Mouse (Mus musculus) liver, postnatal 0 days (tissue): Measurements from ENCODE around the gene Comt. TPM values are rescaled to one million over a fixed set of nuclear protein-coding genes. Genes with fewer than 3 reads are reported as not detected.

Experiments
- ATAC-seq: fragments of 200-750 bp; cut with Nextera tagmentation; 2 replicates; pipeline ENCODE4 v1.8.0; 2017; ENCODE audit warnings: mild to moderate bottlenecking, moderate library complexity
- DNase-seq: peaks from one replicate; pipeline ENCODE4 v3.0.0-alpha.2; 2016
- H3K27ac ChIP-seq: fragments of 300-500 bp; sonication (generic); 2 replicates; pipeline ENCODE4 v1.5.1; 2014; ENCODE audit warnings: antibody characterized with exemption, moderate library complexity, mild to moderate bottlenecking, low read depth
- H3K27me3 ChIP-seq: fragments of 300-500 bp; sonication (generic); 2 replicates; pipeline ENCODE4 v1.6.1; 2014; ENCODE audit warnings: low read length, control low read depth, mixed read lengths; ENCODE audit not compliant: insufficient read depth
- H3K36me3 ChIP-seq: fragments of 300-500 bp; sonication (generic); replicated peaks from 2 replicates; pipeline ENCODE4 v1.6.1; 2014; ENCODE audit warnings: mild to moderate bottlenecking, control low read depth, low read length, moderate library complexity, mixed read lengths; ENCODE audit not compliant: insufficient read depth
- H3K4me1 ChIP-seq: fragments of 300-500 bp; sonication (generic); 2 replicates; pipeline ENCODE4 v1.6.1; 2014; ENCODE audit warnings: antibody characterized with exemption, mild to moderate bottlenecking, control low read depth; ENCODE audit not compliant: insufficient read depth
- H3K4me2 ChIP-seq: fragments of 300-500 bp; sonication (generic); 2 replicates; pipeline ENCODE4 v1.6.1; 2014; ENCODE audit warnings: low read depth, mild to moderate bottlenecking, low read length, moderate library complexity, mixed read lengths
- H3K4me3 ChIP-seq: fragments of 300-500 bp; sonication (generic); 2 replicates; pipeline ENCODE4 v1.5.1; 2014; ENCODE audit warnings: low read depth, low read length
- H3K9ac ChIP-seq: fragments of 300-500 bp; sonication (generic); replicated peaks from 2 replicates; pipeline ENCODE4 v1.6.1; 2014; ENCODE audit warnings: mild to moderate bottlenecking, moderate library complexity
- H3K9me3 ChIP-seq: fragments of 300-500 bp; sonication (generic); 2 replicates; pipeline ENCODE4 v1.6.1; 2016; ENCODE audit warnings: mild to moderate bottlenecking, control low read depth, low read length, mixed read lengths
- CTCF ChIP-seq: sonication (generic); IDR thresholded peaks from 2 replicates; pipeline ENCODE4 v1.5.1; 2016; ENCODE audit warnings: antibody characterized with exemption, low read depth
- EP300 ChIP-seq: IDR thresholded peaks from 2 replicates; pipeline ENCODE4 v1.6.1; 2016; ENCODE audit warnings: antibody characterized with exemption, low read depth, mild to moderate bottlenecking
- WGBS: fragments of 180-500 bp; shearing (Covaris S2); extraction: QIAGEN DNeasy Blood & Tissue Kit; methylation state at CpG from one replicate; pipeline ENCODE4 v1.1.7; 2014; ENCODE audit not compliant: insufficient replicate concordance; 5-methylcytosine and 5-hydroxymethylcytosine counted together
- polyA plus RNA-seq: library from polyadenylated mRNA; unstranded; fragments of >200 nt; fragmentation: Nextera tagmentation; extraction: Ambion mirVana; gene quantifications from 2 replicates; pipeline ENCODE4 v1.2.1, GENCODE M21; 2015

Comt gene
- polyA plus RNA-seq, 1 experiment from 2014 or later: 125 TPM

GRCm38 (mm10) chr16:18396201-18396600 lies 30.5 kb downstream of the Comt start:
- 85% methylated on average over 2 of the region's 2 CpGs for WGBS
- Histone ChIP-seq H3K4me1 (peaks cover 30% of the 10 kb centered on the region), H3K27ac (peak overlapping the region; percentile 29; the same call in 1 of the 2 replicates), H3K9ac (no peak overlapping the region), H3K36me3 (peaks cover 14% of the 10 kb centered on the region), H3K4me2 (no peak overlapping the region), H3K4me3 (no peak overlapping the region), H3K9me3 (no peaks in the 10 kb centered on the region), H3K27me3 (no peaks in the 10 kb centered on the region)
- TF ChIP-seq CTCF: no peak
- no peak for TF ChIP-seq EP300
- DNase-seq (no peak), ATAC-seq (no peak)

GRCm38 (mm10) chr16:18395620-18396036 lies 31.0 kb downstream of the Comt start:
- TF ChIP-seq CTCF (no peak), EP300 (no peak)
- Histone ChIP-seq H3K36me3 (peaks cover 14% of the 10 kb centered on the region), H3K27me3 (no peaks in the 10 kb centered on the region), H3K4me2 (no peak overlapping the region), H3K4me3 (no peak overlapping the region), H3K9me3 (no peaks in the 10 kb centered on the region), H3K27ac (peak overlapping the region; percentile 29; the same call in 1 of the 2 replicates), H3K4me1 (peaks cover 34% of the 10 kb centered on the region), H3K9ac (no peak overlapping the region)
- 62% methylated on average over 6 of the region's 7 CpGs for WGBS
- DNase-seq (peak; percentile 69), ATAC-seq (no peak)

GRCm38 (mm10) chr16:18394777-18395619 lies 31.7 kb downstream of the Comt start:
- Histone ChIP-seq H3K9ac (0 out of 2 replicates have a peak overlapping the region, but pooled peaks have one; percentile 8), H3K27me3 (no peaks in the 10 kb centered on the region), H3K4me3 (no peak overlapping the region), H3K9me3 (no peaks in the 10 kb centered on the region), H3K4me1 (peaks cover 34% of the 10 kb centered on the region), H3K4me2 (no peak overlapping the region), H3K27ac (no peak overlapping the region), H3K36me3 (peaks cover 14% of the 10 kb centered on the region)
- WGBS: 67% methylated on average over 11 of the region's 11 CpGs
- peak; percentile 14; the same call in 1 of the 2 replicates for ATAC-seq
- no peak for TF ChIP-seq EP300
- no peak for TF ChIP-seq CTCF
- DNase-seq: no peak

- H3K9me3 ChIP-seq: no peaks in the 10 kb centered on the region
- no peak for DNase-seq
- peaks cover 14% of the 10 kb centered on the region for H3K36me3 ChIP-seq
- peak overlapping the region; percentile 99; the same call in 1 of the 2 replicates for H3K4me2 ChIP-seq
- TF ChIP-seq CTCF: no peak
- no peak for TF ChIP-seq EP300
- H3K9ac ChIP-seq: no peak overlapping the region
- H3K4me1 ChIP-seq: peaks cover 39% of the 10 kb centered on the region
- peak overlapping the region; percentile 31; the same call in 1 of the 2 replicates for H3K27ac ChIP-seq
- no peak for ATAC-seq
- peak overlapping the region; percentile 73; the same call in 1 of the 2 replicates for H3K4me3 ChIP-seq
- no peaks in the 10 kb centered on the region for H3K27me3 ChIP-seq
- WGBS: 69% methylated on average over 3 of the region's 3 CpGs
Observed at GRCm38 (mm10) chr16:18394056-18394455, 32.6 kb downstream of the Comt start.

GRCm38 (mm10) chr16:18393595-18393994 lies 33.1 kb downstream of the Comt start:
- ATAC-seq: no peak
- 40% methylated on average over 5 of the region's 5 CpGs for WGBS

More at GRCm38 (mm10) chr16:18393595-18393994, 33.1 kb downstream of the Comt start:
- TF ChIP-seq EP300 (no peak), CTCF (no peak)
- Histone ChIP-seq H3K36me3 (peaks cover 14% of the 10 kb centered on the region), H3K4me2 (peak overlapping the region; percentile 99), H3K9me3 (no peaks in the 10 kb centered on the region), H3K9ac (peak overlapping the region; percentile 78), H3K4me3 (peak overlapping the region; percentile 73), H3K27ac (0 out of 2 replicates have a peak overlapping the region, but pooled peaks have one; percentile 31), H3K4me1 (peaks cover 44% of the 10 kb centered on the region), H3K27me3 (no peaks in the 10 kb centered on the region)
- DNase-seq: no peak
